21 mouse cellular contexts compared by ENCODE assay signal in the genomic region with DNA sequence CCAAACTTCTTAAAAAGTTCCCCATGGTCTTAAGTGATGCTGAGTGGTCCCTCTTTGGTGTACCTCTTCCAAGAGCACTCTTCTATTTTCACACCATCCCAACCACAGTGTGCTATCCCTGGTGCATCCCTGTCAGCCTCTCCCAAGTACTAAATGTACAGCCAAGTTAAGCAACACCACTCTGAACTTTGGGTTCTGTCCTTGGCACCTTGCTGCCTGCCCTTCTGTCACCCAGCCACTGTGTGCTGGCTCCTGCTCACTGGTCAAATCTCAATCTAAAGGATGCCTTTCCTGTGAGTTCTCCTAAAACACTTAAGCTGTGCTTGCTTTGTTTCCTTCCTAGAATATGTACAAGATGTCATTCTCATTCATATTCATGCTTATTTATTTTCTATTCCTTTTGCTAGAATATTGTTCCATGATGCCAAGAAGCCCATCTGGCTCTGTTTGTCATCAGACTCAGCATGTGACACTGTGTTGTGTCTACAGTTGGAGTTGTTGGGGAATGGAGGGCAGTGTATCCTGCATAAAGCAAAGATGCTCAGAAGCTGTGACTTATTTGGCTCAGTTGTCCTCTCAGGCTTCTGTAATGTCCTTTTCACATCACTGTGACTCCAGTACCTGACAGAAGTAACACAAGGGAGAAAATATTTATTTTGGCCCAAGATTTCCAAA.
DNase-seq lines count a peak whose midpoint lies in the region; ATAC-seq and TF ChIP-seq lines count a peak whose summit lies in the region.
"Had no signal": no experiment of that assay in that cellular context is flagged by ENCODE, and none has a peak within 500 bp of the region (broad histone marks: within the 10 kb centered on the region; RNA-seq: fewer than 3 reads in every experiment).

No protein-coding gene starts in this region.

- no peaks in the 10 kb centered on the region for H3K27me3 ChIP-seq in forebrain, embryonic 15.5 days
- no peaks in the 10 kb centered on the region for H3K27me3 ChIP-seq in forebrain, embryonic 10.5 days (ENCODE audit: poor library complexity, severe bottlenecking)
- H3K27me3 ChIP-seq in lung, postnatal 0 days (replicated peaks; ENCODE audit: insufficient read depth, low read length), result no peaks in the 10 kb centered on the region
- H3K27me3 ChIP-seq: heart, embryonic 13.5 days; limb, embryonic 15.5 days; midbrain, embryonic 12.5 days; neural tube, embryonic 13.5 days had no signal

- 0 out of 2 replicates have a peak overlapping the region, but pooled peaks have one; percentile 56 for H3K27ac ChIP-seq in forebrain, embryonic 15.5 days (replicated peaks)
- no peak overlapping the region for H3K27ac ChIP-seq in forebrain, embryonic 10.5 days
- H3K27ac ChIP-seq in layer of hippocampus, adult 2 months, result no peak overlapping the region
- H3K27ac ChIP-seq in lung, postnatal 0 days (ENCODE audit: low read length), result no peak overlapping the region
- H3K27ac ChIP-seq: heart, embryonic 13.5 days; limb, embryonic 15.5 days; midbrain, embryonic 12.5 days; neural tube, embryonic 13.5 days; stomach, postnatal 0 days had no signal

- H3K4me2 ChIP-seq in forebrain, embryonic 15.5 days (replicated peaks), result no peak overlapping the region
- H3K4me2 ChIP-seq in lung, postnatal 0 days (replicated peaks; ENCODE audit: low read depth, low read length), result no peak overlapping the region
- H3K4me2 ChIP-seq: heart, embryonic 13.5 days; limb, embryonic 15.5 days; midbrain, embryonic 12.5 days; neural tube, embryonic 13.5 days had no signal

- ATAC-seq in forebrain, embryonic 15.5 days (replicated peaks), result peak; percentile 83
- ATAC-seq in lung, postnatal 0 days, result no peak
- no peak for ATAC-seq in activated CD4-positive, CD25-positive, alpha-beta regulatory T cell, adult 4 months
- ATAC-seq: inflammation-experienced regulatory T-cells, adult 6 months had no signal

- TF ChIP-seq POLR2A in brain, embryonic 14.5 days (IDR thresholded peaks at IDR 0.05; ENCODE audit: borderline replicate concordance, extremely low read depth, insufficient read depth, insufficient read length, poor library complexity, severe bottlenecking), result no peak

- no peak overlapping the region for H3K9ac ChIP-seq in forebrain, embryonic 15.5 days (replicated peaks)
- no peak overlapping the region for H3K9ac ChIP-seq in lung, postnatal 0 days (replicated peaks; ENCODE audit: low read depth)
- H3K9ac ChIP-seq: heart, embryonic 13.5 days; limb, embryonic 15.5 days; midbrain, embryonic 12.5 days; neural tube, embryonic 13.5 days had no signal

- no peak overlapping the region for H3K4me3 ChIP-seq in forebrain, embryonic 15.5 days
- H3K4me3 ChIP-seq in forebrain, embryonic 10.5 days, result no peak overlapping the region
- H3K4me3 ChIP-seq in layer of hippocampus, adult 2 months, result no peak overlapping the region
- no peak overlapping the region for H3K4me3 ChIP-seq in lung, postnatal 0 days (ENCODE audit: low read depth, low read length)
- H3K4me3 ChIP-seq: erythroblast, embryonic 14.5 days; heart, embryonic 13.5 days; limb, embryonic 15.5 days; midbrain, embryonic 12.5 days; neural tube, embryonic 13.5 days had no signal

- no peaks in the 10 kb centered on the region for H3K9me3 ChIP-seq in forebrain, embryonic 15.5 days
- H3K9me3 ChIP-seq in forebrain, embryonic 10.5 days, result no peaks in the 10 kb centered on the region
- no peaks in the 10 kb centered on the region for H3K9me3 ChIP-seq in lung, postnatal 0 days (ENCODE audit: low read length)
- H3K9me3 ChIP-seq: limb, embryonic 15.5 days; midbrain, embryonic 12.5 days had no signal

- TF ChIP-seq EP300 in lung, postnatal 0 days (IDR thresholded peaks at IDR 0.05), result no peak

- peaks cover 3% of the 10 kb centered on the region; the same call in 1 of the 2 replicates for H3K4me1 ChIP-seq in forebrain, embryonic 15.5 days
- H3K4me1 ChIP-seq in forebrain, embryonic 10.5 days, result no peaks in the 10 kb centered on the region
- no peaks in the 10 kb centered on the region for H3K4me1 ChIP-seq in lung, postnatal 0 days (ENCODE audit: insufficient read depth, low read depth, low read length)
- H3K4me1 ChIP-seq: heart, embryonic 13.5 days; limb, embryonic 15.5 days; midbrain, embryonic 12.5 days; neural tube, embryonic 13.5 days had no signal

- no peaks in the 10 kb centered on the region for H3K36me3 ChIP-seq in forebrain, embryonic 15.5 days
- no peaks in the 10 kb centered on the region for H3K36me3 ChIP-seq in forebrain, embryonic 10.5 days (replicated peaks)
- H3K36me3 ChIP-seq in lung, postnatal 0 days (ENCODE audit: insufficient read depth, low read length), result no peaks in the 10 kb centered on the region
- H3K36me3 ChIP-seq: heart, embryonic 13.5 days; limb, embryonic 15.5 days; midbrain, embryonic 12.5 days; neural tube, embryonic 13.5 days had no signal

- no peak for TF ChIP-seq CTCF in brain, embryonic 14.5 days (IDR thresholded peaks at IDR 0.05; ENCODE audit: borderline replicate concordance, extremely low read depth, insufficient read depth, insufficient read length)
- no peak for TF ChIP-seq CTCF in layer of hippocampus, adult 2 months (conservative IDR thresholded peaks at IDR 0.05)
- no peak for TF ChIP-seq CTCF in lung, postnatal 0 days (IDR thresholded peaks at IDR 0.05)

- DNase-seq in forebrain, embryonic 10.5 days (ENCODE audit: extremely low spot score, low spot score), result no peak
- peak; percentile 71 for DNase-seq in brain, adult 2 months (ENCODE audit: low read depth, low spot score)
- peak; percentile 75 for DNase-seq in brain, embryonic 14.5 days (ENCODE audit: low read depth)
- peak; percentile 52 to 65 for DNase-seq in layer of hippocampus, adult 2 months (ENCODE audit: low spot score in 2 of 2)
- DNase-seq in lung, postnatal 0 days (ENCODE audit: low spot score), result no peak
- DNase-seq in thymus, postnatal 36 days, result no peak
- DNase-seq: adrenal gland, postnatal 36 days; kidney, adult 9 months; kidney, postnatal 4 days; lung, adult 18-20 months; lung, postnatal 4 days; right cerebral cortex, postnatal 14 days had no signal

Comparison
In these comparisons a context has a peak if more than half of its experiments do, and no peak if none do; other contexts are left out.
1. DNase-seq: peak in brain, adult 2 months (single experiment), brain, embryonic 14.5 days (single experiment) and layer of hippocampus, adult 2 months (2 of 2); none in forebrain, embryonic 10.5 days (single experiment), lung, postnatal 0 days (single experiment) and thymus, postnatal 36 days (0 of 2).